Mouse (Mus musculus) heart, embryonic 11.5 days (tissue): Measurements from ENCODE around the gene Meis2. TPM values are rescaled to one million over a fixed set of nuclear protein-coding genes. Genes with fewer than 3 reads are reported as not detected.

ENCODE experiments used
- ATAC-seq: fragments of 200-750 bp; cut with Nextera tagmentation; replicated peaks from 2 replicates; pipeline ENCODE4 v1.8.0; 2017; ENCODE audit warnings: moderate library complexity; ENCODE audit not compliant: insufficient number of reproducible peaks, low FRiP score, low TSS enrichment
- H3K27ac ChIP-seq: fragments of 300-500 bp; sonication (generic); 2 replicates; pipeline ENCODE4 v1.5.1; 2014; ENCODE audit warnings: mild to moderate bottlenecking, low read depth, low read length
- H3K27me3 ChIP-seq: fragments of 300-500 bp; sonication (generic); 2 replicates; pipeline ENCODE4 v1.6.1; 2014; ENCODE audit warnings: mild to moderate bottlenecking, low read length, mixed read lengths; ENCODE audit not compliant: control insufficient read depth, insufficient read depth
- H3K36me3 ChIP-seq: fragments of 300-500 bp; sonication (generic); 2 replicates; pipeline ENCODE4 v1.6.1; 2014; ENCODE audit warnings: mild to moderate bottlenecking, low read length, moderate library complexity, mixed read lengths; ENCODE audit not compliant: control insufficient read depth, insufficient read depth
- H3K4me1 ChIP-seq: fragments of 300-500 bp; sonication (generic); 2 replicates; pipeline ENCODE4 v1.6.1; 2014; ENCODE audit warnings: low read length; ENCODE audit not compliant: control insufficient read depth, insufficient read depth
- H3K4me2 ChIP-seq: fragments of 300-500 bp; sonication (generic); 2 replicates; pipeline ENCODE4 v1.6.1; 2014; ENCODE audit warnings: mild to moderate bottlenecking, moderate library complexity
- H3K4me3 ChIP-seq: fragments of 300-500 bp; sonication (generic); 2 replicates; pipeline ENCODE4 v1.5.1; 2014; ENCODE audit warnings: low read depth, low read length
- H3K9ac ChIP-seq: fragments of 300-500 bp; sonication (generic); 2 replicates; pipeline ENCODE4 v1.6.1; 2014; ENCODE audit warnings: mild to moderate bottlenecking, low read depth, low read length, moderate library complexity
- H3K9me3 ChIP-seq: fragments of 300-500 bp; sonication (generic); replicated peaks from 2 replicates; pipeline ENCODE4 v1.6.1; 2016; ENCODE audit warnings: low read length; ENCODE audit not compliant: control insufficient read depth
- whole genome bisulfite sequencing: fragments of 180-500 bp; shearing (Covaris S2); extraction: QIAGEN DNeasy Blood & Tissue Kit; methylation state at CpG from one replicate; pipeline ENCODE4 v1.1.7; 2014; ENCODE audit not compliant: insufficient replicate concordance; 5-methylcytosine and 5-hydroxymethylcytosine counted together
- polyA plus RNA-seq: library from polyadenylated mRNA; unstranded; fragments of >200 nt; fragmentation: Nextera tagmentation; extraction: Ambion mirVana; gene quantifications from 2 replicates; pipeline ENCODE4 v1.2.1, GENCODE M21; 2014

Gene Meis2
- polyA plus RNA-seq: 50.5 and 59.8 TPM in 2 replicates

DNA sequence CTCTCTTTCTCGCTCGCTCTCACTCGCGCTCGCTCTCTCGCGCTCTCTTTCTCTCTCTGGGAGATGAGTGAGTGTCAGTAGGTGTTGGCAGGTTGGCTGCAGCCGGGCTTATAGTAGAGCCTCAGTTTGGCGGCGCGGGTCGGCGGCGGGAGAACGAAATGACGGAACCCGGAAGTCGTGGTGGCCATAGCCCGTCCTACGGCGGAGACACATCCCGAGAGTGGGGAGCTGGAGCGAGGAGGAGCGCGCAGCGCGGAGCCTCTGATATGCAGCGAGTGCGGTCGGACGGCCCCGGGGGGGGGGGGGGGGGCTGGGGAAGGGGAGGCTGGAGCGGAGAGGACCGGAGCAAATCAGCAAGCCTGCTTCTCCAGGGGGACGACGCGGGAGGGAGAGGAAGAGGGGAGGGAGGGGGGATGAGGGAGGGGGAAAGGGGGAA is at the start of gene Meis2:
Gene Meis2, minus strand, starts transcription at position 270 of the 436 bp plus-strand sequence.
- under 1% methylated on average over 31 of the region's 37 CpGs for WGBS
- peak; percentile 81 for ATAC-seq
- 0 out of 2 replicates have a peak, but pooled peaks cover 4% of the 10 kb centered on the region for H3K4me1 ChIP-seq
- peak within 1 kb of the TSS; percentile 98 for H3K27ac ChIP-seq
- peak within 1 kb of the TSS; percentile 99 for H3K9ac ChIP-seq
- no peaks in the 10 kb centered on the region for H3K27me3 ChIP-seq
- peak within 1 kb of the TSS; percentile 91 for H3K4me2 ChIP-seq
- H3K4me3 ChIP-seq: peak within 1 kb of the TSS; percentile 63
- H3K36me3 ChIP-seq: no peaks in the 10 kb centered on the region
- no peaks in the 10 kb centered on the region for H3K9me3 ChIP-seq

DNA sequence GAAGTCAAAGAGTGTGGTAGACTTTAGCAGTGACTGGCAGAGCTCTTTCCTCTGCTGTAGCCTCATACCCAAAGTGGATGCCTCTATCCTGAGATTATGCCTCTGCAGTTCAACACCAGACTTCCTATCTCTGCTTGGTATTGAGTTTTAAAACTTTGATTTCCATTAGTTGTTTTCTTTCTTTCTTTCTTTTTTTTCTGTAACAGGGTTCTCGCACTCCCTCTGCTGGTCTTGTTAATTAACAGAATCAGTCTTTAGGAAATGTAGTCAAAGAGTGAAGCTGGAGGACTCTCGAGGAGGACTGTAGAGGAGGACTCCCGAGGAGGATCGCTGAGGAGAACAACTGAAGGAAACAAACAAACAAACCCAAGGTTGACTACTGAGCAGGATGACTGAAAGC is 40.6 kb upstream of the Meis2 start:
- 58% methylated on average over 4 of the region's 4 CpGs for WGBS
- no peak overlapping the region for H3K27ac ChIP-seq
- no peak overlapping the region for H3K9ac ChIP-seq
- no peaks in the 10 kb centered on the region for H3K9me3 ChIP-seq
- H3K36me3 ChIP-seq: no peaks in the 10 kb centered on the region
- H3K4me3 ChIP-seq: no peak overlapping the region
- H3K27me3 ChIP-seq: no peaks in the 10 kb centered on the region
- no peaks in the 10 kb centered on the region for H3K4me1 ChIP-seq
- ATAC-seq: no peak
- no peak overlapping the region for H3K4me2 ChIP-seq

DNA sequence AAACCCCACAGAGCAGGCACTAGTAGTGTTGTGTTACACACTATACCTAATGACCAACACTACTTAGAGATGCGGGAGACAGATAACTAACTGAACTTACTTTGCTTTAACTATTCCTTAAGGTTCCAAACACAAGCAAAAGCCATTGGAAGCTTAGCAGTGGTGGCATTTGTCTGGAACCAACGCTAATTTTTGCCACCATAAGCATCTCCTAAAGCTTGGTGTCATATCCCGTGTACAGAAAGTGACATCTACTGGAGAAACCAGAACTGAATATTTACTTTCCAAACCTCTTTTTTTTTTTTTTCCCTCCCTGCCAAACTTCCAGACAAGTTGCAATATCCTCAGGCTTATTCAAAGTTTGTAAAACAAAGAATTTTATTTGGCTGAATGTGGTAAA is 39.5 kb upstream of the Meis2 start:
- no peaks in the 10 kb centered on the region for H3K36me3 ChIP-seq
- H3K9me3 ChIP-seq: no peaks in the 10 kb centered on the region
- H3K4me3 ChIP-seq: no peak overlapping the region
- no peak overlapping the region for H3K4me2 ChIP-seq
- H3K27me3 ChIP-seq: no peaks in the 10 kb centered on the region
- ATAC-seq: no peak
- no peak overlapping the region for H3K27ac ChIP-seq
- H3K4me1 ChIP-seq: no peaks in the 10 kb centered on the region
- no peak overlapping the region for H3K9ac ChIP-seq
- WGBS: 58% methylated on average over 3 of the region's 3 CpGs

DNA sequence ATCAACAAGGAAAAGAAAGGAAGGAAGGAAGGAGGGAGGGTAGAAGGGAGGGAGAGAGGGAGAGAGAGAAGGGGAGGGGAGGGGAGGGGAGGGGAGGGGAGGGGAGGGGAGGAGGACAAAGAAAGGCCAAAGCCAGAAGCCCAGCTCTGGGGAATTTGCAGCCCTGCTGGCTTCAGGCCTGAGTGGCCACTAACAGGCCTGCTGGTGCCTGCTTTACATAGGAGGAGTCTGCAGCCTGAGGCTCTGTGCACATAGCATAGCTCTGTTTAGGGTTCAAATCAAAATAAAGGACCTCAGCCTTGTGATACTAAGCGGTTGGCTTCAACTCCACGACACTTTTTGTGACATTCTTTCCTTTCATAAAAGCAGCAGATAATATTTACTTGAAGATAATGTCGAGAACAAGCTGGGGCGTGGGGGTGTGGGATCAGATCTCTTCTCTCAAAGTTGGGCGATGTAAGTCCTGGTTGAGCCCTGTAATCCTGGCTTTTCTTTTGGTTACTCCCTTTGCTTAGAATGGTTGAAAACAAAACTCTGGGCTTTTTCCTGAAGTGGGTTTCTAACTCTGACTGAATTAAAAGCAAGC is 37.9 kb upstream of the Meis2 start:
- H3K36me3 ChIP-seq: no peaks in the 10 kb centered on the region
- no peak for ATAC-seq
- no peak overlapping the region for H3K4me2 ChIP-seq
- no peak overlapping the region for H3K9ac ChIP-seq
- H3K9me3 ChIP-seq: no peaks in the 10 kb centered on the region
- no peaks in the 10 kb centered on the region for H3K27me3 ChIP-seq
- H3K27ac ChIP-seq: no peak overlapping the region
- no peak overlapping the region for H3K4me3 ChIP-seq
- 49% methylated on average over 5 of the region's 5 CpGs for WGBS
- H3K4me1 ChIP-seq: no peaks in the 10 kb centered on the region

DNA sequence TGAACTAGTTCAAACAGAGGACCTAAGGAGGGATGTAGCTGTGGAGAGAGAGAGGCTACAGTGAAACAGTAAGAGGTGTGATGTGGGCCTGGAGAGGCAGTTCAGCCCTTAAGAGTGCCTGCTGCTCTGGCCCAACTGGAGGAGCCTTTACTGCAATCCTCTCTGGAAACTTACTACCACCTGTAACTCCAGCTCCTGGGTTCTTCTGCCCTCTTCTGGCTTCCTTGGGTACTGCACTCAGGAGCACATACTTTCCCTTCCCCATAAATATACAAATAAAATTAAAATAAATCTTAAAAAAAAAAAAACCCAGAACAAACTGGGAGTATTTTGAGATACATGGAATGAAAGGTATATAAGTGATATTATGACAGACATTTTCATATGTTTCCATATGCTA is 35.6 kb upstream of the Meis2 start:
- H3K4me1 ChIP-seq: no peaks in the 10 kb centered on the region
- no peaks in the 10 kb centered on the region for H3K36me3 ChIP-seq
- no peak overlapping the region for H3K4me2 ChIP-seq
- no peak overlapping the region for H3K4me3 ChIP-seq
- no peak overlapping the region for H3K27ac ChIP-seq
- H3K27me3 ChIP-seq: no peaks in the 10 kb centered on the region
- ATAC-seq: no peak
- H3K9me3 ChIP-seq: no peaks in the 10 kb centered on the region
- H3K9ac ChIP-seq: no peak overlapping the region

DNA sequence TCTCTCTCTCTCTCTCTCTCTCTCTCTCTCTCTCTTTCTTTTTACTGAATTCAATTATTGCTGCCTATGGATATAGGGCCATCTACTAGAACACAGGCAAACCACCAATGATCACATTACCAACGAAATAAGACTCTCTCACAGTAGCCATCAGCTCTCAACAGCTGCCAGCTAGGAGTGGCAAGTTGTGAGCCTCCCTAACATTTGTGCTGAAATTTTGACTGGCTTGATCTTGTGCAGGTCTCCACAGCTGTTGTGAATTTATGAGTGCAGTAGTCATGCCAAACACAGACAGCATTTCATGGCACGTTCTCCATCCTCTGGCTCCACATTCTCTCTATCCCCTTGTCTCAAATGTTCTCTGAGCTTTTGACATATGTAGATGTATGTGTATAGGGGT is 15.3 kb upstream of the Meis2 start:
- ATAC-seq: no peak
- H3K4me3 ChIP-seq: no peak overlapping the region
- peaks cover 4% of the 10 kb centered on the region; the same call in 1 of the 2 replicates for H3K9me3 ChIP-seq
- no peak overlapping the region for H3K27ac ChIP-seq
- no peaks in the 10 kb centered on the region for H3K27me3 ChIP-seq
- no peak overlapping the region for H3K9ac ChIP-seq
- 74% methylated on average over 2 of the region's 2 CpGs for WGBS
- no peaks in the 10 kb centered on the region for H3K36me3 ChIP-seq
- H3K4me2 ChIP-seq: no peak overlapping the region
- H3K4me1 ChIP-seq: no peaks in the 10 kb centered on the region

DNA sequence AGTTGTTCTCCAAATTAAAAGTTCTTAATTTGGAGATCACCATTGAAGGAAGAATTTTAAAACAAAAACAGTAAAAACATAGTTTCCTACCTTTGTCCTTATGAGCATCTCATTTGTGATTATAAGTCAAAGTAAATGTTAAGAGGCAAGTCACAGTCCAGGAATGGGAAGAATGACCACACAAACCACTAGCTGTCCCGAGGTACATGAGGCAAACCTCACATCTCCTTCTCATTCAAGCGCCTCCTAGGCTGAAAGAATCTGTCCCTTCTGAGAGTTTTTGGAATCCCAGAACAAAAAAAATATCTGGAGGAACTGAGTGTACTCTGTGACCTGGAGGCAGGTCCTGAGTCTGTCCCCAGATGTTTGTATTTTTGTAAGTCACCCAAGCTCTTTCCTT is 13.2 kb upstream of the Meis2 start:
- ATAC-seq: no peak
- WGBS: 75% methylated on average over 2 of the region's 2 CpGs
- no peak overlapping the region for H3K9ac ChIP-seq
- no peak overlapping the region for H3K4me2 ChIP-seq
- H3K4me1 ChIP-seq: no peaks in the 10 kb centered on the region; the same call in 1 of the 2 replicates
- no peak overlapping the region for H3K4me3 ChIP-seq
- H3K36me3 ChIP-seq: no peaks in the 10 kb centered on the region
- H3K27ac ChIP-seq: no peak overlapping the region
- no peaks in the 10 kb centered on the region for H3K27me3 ChIP-seq
- peaks cover 4% of the 10 kb centered on the region; the same call in 1 of the 2 replicates for H3K9me3 ChIP-seq

DNA sequence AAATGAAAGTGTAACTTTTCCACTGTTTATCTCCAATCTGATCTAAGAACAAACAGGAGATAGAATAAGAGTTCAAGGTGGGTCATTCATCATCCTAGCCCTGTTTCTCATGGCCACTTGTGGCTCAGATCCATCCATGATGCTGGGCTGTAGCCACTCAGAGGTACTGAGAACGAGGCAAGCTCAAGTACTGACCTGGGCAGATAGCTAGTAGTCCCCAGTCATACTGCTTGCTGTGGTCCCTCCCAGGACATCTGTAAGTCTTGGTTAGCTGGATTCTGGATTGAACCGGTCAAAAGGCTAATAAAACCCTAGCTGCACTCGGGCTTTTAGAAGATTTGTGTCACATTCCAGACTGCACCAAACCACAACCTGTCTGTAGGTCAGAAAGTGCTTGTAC is 12.1 kb upstream of the Meis2 start:
- WGBS: 56% methylated on average over 3 of the region's 3 CpGs
- H3K9ac ChIP-seq: no peak overlapping the region

DNA sequence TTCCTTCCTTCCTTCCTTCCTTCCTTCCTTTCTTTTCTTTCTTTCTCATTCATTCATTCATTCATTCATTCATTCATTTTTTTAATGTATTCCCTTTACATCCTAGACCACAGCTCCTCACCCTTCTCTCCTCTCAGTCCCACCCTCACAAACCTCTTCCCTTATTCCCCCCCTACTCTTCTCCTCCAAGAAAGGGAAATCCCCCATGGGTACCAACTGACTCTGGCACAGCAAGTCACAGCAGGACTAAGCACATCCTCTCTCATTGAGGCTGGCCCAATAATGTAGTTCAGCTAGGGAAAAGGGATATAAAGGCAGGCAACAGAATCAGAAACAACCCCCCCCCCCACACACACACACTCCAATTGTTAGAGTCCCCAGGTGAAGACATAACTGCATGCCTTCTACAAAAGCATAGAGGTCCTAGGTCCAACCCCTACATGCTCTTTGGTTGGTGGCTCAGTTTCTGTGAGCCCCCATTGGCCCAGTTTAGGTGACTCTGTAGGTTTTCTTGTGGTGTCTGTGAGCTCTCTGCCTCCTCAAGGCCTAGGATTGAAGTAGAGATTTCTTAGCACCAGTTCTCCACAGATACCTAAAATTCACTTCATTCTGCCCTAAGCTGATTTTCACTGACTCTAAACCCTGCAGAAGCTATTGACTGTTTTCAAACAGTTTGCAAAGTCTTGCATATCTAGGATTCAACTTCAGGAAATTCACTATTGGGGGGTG is 11.3 kb upstream of the Meis2 start:
- Histone ChIP-seq H3K4me1 (peaks cover 6% of the 10 kb centered on the region; the same call in 1 of the 2 replicates), H3K27me3 (no peaks in the 10 kb centered on the region), H3K36me3 (no peaks in the 10 kb centered on the region), H3K27ac (no peak overlapping the region), H3K4me2 (no peak overlapping the region), H3K4me3 (no peak overlapping the region), H3K9me3 (peaks cover 4% of the 10 kb centered on the region; the same call in 1 of the 2 replicates), H3K9ac (no peak overlapping the region)
- ATAC-seq: no peak

More for the DNA sequence above, 12.1 kb upstream of the Meis2 start:
- Histone ChIP-seq H3K36me3 (no peaks in the 10 kb centered on the region), H3K4me1 (no peaks in the 10 kb centered on the region; the same call in 1 of the 2 replicates), H3K27ac (no peak overlapping the region), H3K4me3 (no peak overlapping the region), H3K9me3 (peaks cover 4% of the 10 kb centered on the region; the same call in 1 of the 2 replicates), H3K27me3 (no peaks in the 10 kb centered on the region), H3K4me2 (no peak overlapping the region)
- ATAC-seq: no peak
